8 mouse cellular contexts compared by ENCODE assay signal in the genomic region with DNA sequence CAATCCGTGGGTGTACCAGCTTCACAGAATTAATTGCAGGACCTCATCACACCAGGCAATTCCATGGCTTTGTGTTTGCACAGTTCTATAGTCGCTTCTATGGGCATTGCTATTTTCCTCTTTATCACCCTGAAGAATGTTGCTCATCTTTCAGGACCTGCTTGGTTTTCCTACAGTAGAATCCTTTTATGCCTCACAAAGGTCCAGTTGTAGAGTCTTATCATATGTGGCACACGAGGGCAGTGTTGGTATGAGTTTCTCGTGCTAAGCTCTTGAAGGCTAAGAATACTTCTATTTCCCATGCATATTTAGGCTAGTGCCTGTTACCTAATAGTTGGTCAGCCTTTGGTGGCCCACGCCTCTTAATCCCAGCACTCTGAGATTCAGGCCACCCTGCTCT. TPM values are rescaled to one million over a fixed set of nuclear protein-coding genes. Genes with fewer than 3 reads are reported as not detected.
DNase-seq lines count a peak whose midpoint lies in the region; ATAC-seq and TF ChIP-seq lines count a peak whose summit lies in the region.

No protein-coding gene starts in this region.

- WGBS in midbrain, embryonic 16.5 days, result 45% methylated on average over 5 of the region's 5 CpGs

- ATAC-seq in midbrain, embryonic 16.5 days, result no peak

- peak overlapping the region; percentile 95 for H3K27ac ChIP-seq in midbrain, embryonic 16.5 days (ENCODE audit: low read length)

- H3K9ac ChIP-seq in midbrain, embryonic 16.5 days (ENCODE audit: low read depth, low read length), result peak overlapping the region; percentile 73

- peak overlapping the region; percentile 86 for H3K4me3 ChIP-seq in midbrain, embryonic 16.5 days (ENCODE audit: low read depth, low read length)

- no peak for TF ChIP-seq CTCF in brain, embryonic 14.5 days (IDR thresholded peaks at IDR 0.05; ENCODE audit: borderline replicate concordance, extremely low read depth, insufficient read depth, insufficient read length)

- DNase-seq in layer of hippocampus, adult 11-12 months (ENCODE audit: low spot score), result peak; percentile 18
- DNase-seq in layer of hippocampus, adult 9-11 months, result no peak
- peak; percentile 62 for DNase-seq in brain, embryonic 14.5 days (ENCODE audit: low read depth)
- DNase-seq in induced T-regulatory cell, adult 2 months (ENCODE audit: low read depth), result peak; percentile 42
- no peak for DNase-seq in adrenal gland, postnatal 25 days
- DNase-seq in urinary bladder, postnatal 4 days (ENCODE audit: low spot score in 2 of 2), result no peak
- DNase-seq in layer of hippocampus, postnatal 36 days, result no peak

- no peaks in the 10 kb centered on the region for H3K9me3 ChIP-seq in midbrain, embryonic 16.5 days (replicated peaks; ENCODE audit: control insufficient read depth, low read length, poor library complexity, severe bottlenecking)

- H3K4me2 ChIP-seq in midbrain, embryonic 16.5 days (ENCODE audit: low read length), result peak overlapping the region; percentile 87

- H3K36me3 ChIP-seq in midbrain, embryonic 16.5 days (ENCODE audit: control insufficient read depth, insufficient read depth, low read length), result no peaks in the 10 kb centered on the region

- peaks cover 39% of the 10 kb centered on the region for H3K4me1 ChIP-seq in midbrain, embryonic 16.5 days (ENCODE audit: control insufficient read depth, insufficient read depth, low read length)

- no peak for TF ChIP-seq POLR2A in brain, embryonic 14.5 days (IDR thresholded peaks at IDR 0.05; ENCODE audit: borderline replicate concordance, extremely low read depth, insufficient read depth, insufficient read length, poor library complexity, severe bottlenecking)

- no peaks in the 10 kb centered on the region for H3K27me3 ChIP-seq in midbrain, embryonic 16.5 days (ENCODE audit: control insufficient read depth, insufficient read depth, low read depth, low read length)

RNA-seq across cellular contexts. Expression of a gene that starts 0.6 kb away (rescaled TPM):
- 32.5 and 36.9 TPM in 2 replicates for polyA plus RNA-seq in brain, embryonic 14.5 days (2012; rRNA removed)
- polyA plus RNA-seq in midbrain, embryonic 16.5 days (2015; fragmentation: Nextera tagmentation; extraction: Ambion mirVana), result 15.4 and 15.7 TPM in 2 replicates
- total RNA-seq in adrenal gland, postnatal 25 days (2021), result 18.9 and 19.9 TPM in 2 replicates
- 10 to 100 TPM; 23.1 to 26.0 TPM for total RNA-seq in layer of hippocampus, postnatal 36 days (2021)

RNA-seq across cellular contexts. Expression of a gene that starts 1.0 kb away (rescaled TPM):
- 114 and 169 TPM in 2 replicates for polyA plus RNA-seq in brain, embryonic 14.5 days (2012; rRNA removed)
- polyA plus RNA-seq in midbrain, embryonic 16.5 days (2015; fragmentation: Nextera tagmentation; extraction: Ambion mirVana), result 99.2 and 110 TPM in 2 replicates
- total RNA-seq in adrenal gland, postnatal 25 days (2021), result 80.9 and 81.9 TPM in 2 replicates
- 10 to 100 TPM; 85.2 to 98.0 TPM for total RNA-seq in layer of hippocampus, postnatal 36 days (2021)

RNA-seq across cellular contexts. Expression of a gene that starts 18.8 kb away (rescaled TPM):
- not detected in 2 replicates for polyA plus RNA-seq in brain, embryonic 14.5 days (2012; rRNA removed)
- polyA plus RNA-seq in midbrain, embryonic 16.5 days (2015; fragmentation: Nextera tagmentation; extraction: Ambion mirVana), result 0.21 TPM in 1 of 2 replicates, not detected in the other
- total RNA-seq in adrenal gland, postnatal 25 days (2021), result not detected in 2 replicates
- not detected for total RNA-seq in layer of hippocampus, postnatal 36 days (2021)

RNA-seq across cellular contexts. Expression of a gene that starts 20.1 kb away (rescaled TPM):
- not detected in 2 replicates for polyA plus RNA-seq in brain, embryonic 14.5 days (2012; rRNA removed)
- 0.51 TPM in 1 of 2 replicates, not detected in the other for polyA plus RNA-seq in midbrain, embryonic 16.5 days (2015; fragmentation: Nextera tagmentation; extraction: Ambion mirVana)
- total RNA-seq in adrenal gland, postnatal 25 days (2021), result not detected in 2 replicates
- not detected for total RNA-seq in layer of hippocampus, postnatal 36 days (2021)

RNA-seq across cellular contexts. Expression of a gene that starts 20.1 kb away (rescaled TPM):
- polyA plus RNA-seq in brain, embryonic 14.5 days (2012; rRNA removed), result not detected in 2 replicates
- polyA plus RNA-seq in midbrain, embryonic 16.5 days (2015; fragmentation: Nextera tagmentation; extraction: Ambion mirVana), result 0.14 TPM in 1 of 2 replicates, not detected in the other
- not detected in 2 replicates for total RNA-seq in adrenal gland, postnatal 25 days (2021)
- total RNA-seq in layer of hippocampus, postnatal 36 days (2021), result not detected

Comparison
In these comparisons a context has a peak if more than half of its experiments do, and no peak if none do; other contexts are left out.
1. DNase-seq: peak in layer of hippocampus, adult 11-12 months (single experiment), brain, embryonic 14.5 days (single experiment) and induced T-regulatory cell, adult 2 months (single experiment); none in layer of hippocampus, adult 9-11 months (single experiment), adrenal gland, postnatal 25 days (single experiment), urinary bladder, postnatal 4 days (0 of 2) and layer of hippocampus, postnatal 36 days (0 of 2).